Mouse (Mus musculus): Measurements from ENCODE around the gene Ube2t. TPM values are rescaled to one million over a fixed set of nuclear protein-coding genes. Genes with fewer than 3 reads are reported as not detected.

Gene Ube2t
- total RNA-seq, 2 experiments from 2014 or later, result 4.4 to 7.6 TPM

- no peak for DNase-seq (ENCODE audit: low spot score)
- intact Hi-C loops (cut with DNase I), result no loop called here
Observed at GRCm38 (mm10) chr1:135021936-135022335, 59.6 kb downstream of the Ube2t start.

- intact Hi-C loops (cut with DNase I), result no loop called here
- DNase-seq (ENCODE audit: low spot score), result no peak
Observed at GRCm38 (mm10) chr1:135023583-135023982, 61.2 kb downstream of the Ube2t start.

Other genes with a start within 250 kb of the Ube2t start
- 100 to 1,000 TPM; 147 to 165 TPM for gene Ppp1r12b, start 6.6 kb upstream of the Ube2t start, total RNA-seq (2021)
- gene Lgr6, start 142.7 kb downstream of the Ube2t start, total RNA-seq (2021), result 10 to 100 TPM; 14.6 to 17.5 TPM
- under 1 TPM; 0.44 to 0.50 TPM for gene Ptpn7, start 170.1 kb downstream of the Ube2t start, total RNA-seq (2021)
- 10 to 100 TPM; 17.9 to 20.3 TPM for gene Arl8a, start 184.3 kb downstream of the Ube2t start, total RNA-seq (2021)
- gene Gpr37l1, start 205.1 kb downstream of the Ube2t start, total RNA-seq (2021), result 1 to 10 TPM in 1 of 2 experiments, under 1 TPM in 1; 0.81 to 1.1 TPM

All from heart, postnatal 25 days (tissue).